Mouse (Mus musculus): ENCODE measurements around the gene Adipor2.

Adipor2 gene

GRCm38 (mm10) chr6:119338121-119338912 lies 79.2 kb downstream of the Adipor2 start:
- DNase-seq: no peak

GRCm38 (mm10) chr6:119337287-119337686 lies 80.2 kb downstream of the Adipor2 start:
- no peak for DNase-seq

DNA sequence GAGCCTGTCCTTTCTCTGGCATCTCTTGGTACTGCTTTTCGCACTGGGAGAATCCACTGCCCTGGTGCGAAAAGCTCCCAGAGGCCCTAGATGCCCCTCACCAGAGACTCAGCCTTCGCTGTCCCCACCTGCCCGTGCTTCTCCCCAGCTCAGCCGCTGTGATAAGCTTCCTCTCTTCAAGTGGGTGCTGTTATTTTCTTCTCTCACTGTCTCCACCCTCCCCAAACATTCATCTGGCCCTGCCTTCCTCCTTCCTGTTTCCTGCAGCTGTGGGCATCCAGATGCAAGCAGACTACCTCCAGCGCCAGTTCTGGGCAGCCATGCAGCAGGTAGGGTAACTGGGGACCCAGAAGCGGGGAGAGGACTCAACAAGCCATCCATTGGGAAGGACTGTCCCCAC lies 81.4 kb downstream of the Adipor2 start:
- peak; percentile 73 for DNase-seq

GRCm38 (mm10) chr6:119333831-119334230 lies 83.7 kb downstream of the Adipor2 start:
- no peak for DNase-seq

- no peak for DNase-seq
Observed at GRCm38 (mm10) chr6:119333202-119333601, 84.3 kb downstream of the Adipor2 start.

GRCm38 (mm10) chr6:119332111-119332510 lies 85.4 kb downstream of the Adipor2 start:
- peak; percentile 52 for DNase-seq

- DNase-seq: peak; percentile 85
Observed at GRCm38 (mm10) chr6:119330506-119330905, 87.0 kb downstream of the Adipor2 start, which contains the start of gene Lrtm2. Gene Lrtm2, minus strand, starts transcription at chr6:119330766.

DNA sequence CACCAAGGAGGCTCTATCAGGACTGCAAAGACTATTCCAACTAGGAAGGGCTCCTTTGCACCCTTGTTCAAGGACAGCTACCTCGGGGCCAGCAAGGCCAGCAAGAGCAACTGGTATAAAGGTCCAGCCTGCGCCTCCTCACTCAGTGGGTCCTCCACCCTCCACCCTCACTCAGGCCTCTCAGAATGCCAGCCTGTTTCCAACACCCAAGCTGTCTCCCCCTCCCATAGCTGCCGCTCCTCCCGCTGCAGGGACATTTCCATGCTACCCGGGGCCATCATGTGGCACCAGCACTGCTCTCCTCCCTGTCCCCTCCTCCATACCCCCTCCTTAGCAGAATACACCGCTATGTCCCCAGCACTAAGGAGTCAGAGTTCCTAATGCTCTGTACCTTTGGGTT lies 87.6 kb downstream of the Adipor2 start:
- no peak for DNase-seq

GRCm38 (mm10) chr6:119329215-119329714 lies 88.2 kb downstream of the Adipor2 start:
- DNase-seq: no peak

DNA sequence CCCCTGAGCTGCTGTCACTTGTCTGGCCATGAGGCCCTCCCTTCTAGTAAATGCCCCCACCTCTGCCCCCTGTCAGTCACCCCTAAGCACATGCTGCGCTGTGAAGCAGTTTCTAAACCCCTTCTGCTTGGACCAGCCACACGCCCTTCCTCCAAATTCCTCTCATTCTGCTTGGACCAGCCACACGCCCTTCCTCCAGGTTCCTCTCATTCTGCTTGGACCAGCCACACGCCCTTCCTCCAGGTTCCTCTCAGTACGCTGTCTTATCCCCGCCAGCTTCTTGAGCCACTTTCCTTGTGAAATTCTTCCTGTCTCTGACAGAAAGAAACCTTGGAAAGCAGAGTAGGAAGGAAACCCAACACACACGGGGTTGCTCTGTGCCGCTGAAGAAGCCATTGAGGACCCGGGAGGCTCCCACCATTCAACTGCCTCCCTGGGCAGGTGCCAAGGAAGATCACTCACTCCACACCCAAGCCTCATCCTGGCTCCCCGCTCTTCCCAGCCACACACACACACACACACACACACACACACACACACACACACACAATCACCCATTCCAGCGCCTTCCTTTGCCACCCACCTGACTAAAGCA lies 88.9 kb downstream of the Adipor2 start:
- DNase-seq: no peak

GRCm38 (mm10) chr6:119326541-119326940 lies 91.0 kb downstream of the Adipor2 start:
- no peak for DNase-seq

DNA sequence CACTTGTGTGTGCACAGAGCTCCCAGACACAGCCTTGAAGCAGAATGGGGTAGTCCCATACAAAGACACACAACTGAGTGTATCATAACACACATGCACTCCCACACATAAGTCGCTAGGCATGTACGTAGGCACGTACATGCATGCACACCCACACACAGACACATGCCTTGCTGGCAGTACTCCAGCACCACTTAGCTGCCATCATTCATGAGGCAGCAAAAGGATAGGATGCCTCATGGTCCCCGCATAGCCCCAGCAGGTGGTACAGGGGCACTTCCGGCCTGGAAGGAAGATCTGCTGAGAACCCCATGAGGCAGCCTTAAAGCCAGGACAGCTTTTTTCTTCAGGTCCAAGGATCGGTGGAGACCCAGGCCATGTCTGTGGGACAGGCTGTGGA lies 91.5 kb downstream of the Adipor2 start:
- DNase-seq: no peak

DNA sequence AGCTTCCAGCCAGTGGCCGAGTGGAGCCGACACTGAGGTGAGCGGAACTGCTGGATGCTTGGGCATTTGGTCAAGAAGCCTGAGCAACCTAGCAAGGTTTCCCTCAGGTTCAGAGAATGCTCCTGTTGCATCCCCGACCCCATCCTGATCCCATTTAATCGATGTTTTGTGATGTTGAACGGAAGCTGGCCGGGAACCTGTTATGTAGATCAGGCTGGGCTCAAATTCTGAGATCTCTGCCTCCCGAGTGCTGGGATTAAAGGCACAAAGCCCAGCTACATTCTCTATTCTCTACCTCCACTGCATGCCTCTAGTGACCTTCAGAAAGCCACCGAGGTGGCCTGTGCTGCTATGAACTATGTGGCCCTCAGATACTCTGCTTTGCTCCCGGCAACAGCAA lies 92.7 kb downstream of the Adipor2 start:
- no peak for DNase-seq

GRCm38 (mm10) chr6:119321752-119322151 lies 95.8 kb downstream of the Adipor2 start:
- no peak for DNase-seq

- no peak for DNase-seq
Observed at GRCm38 (mm10) chr6:119320481-119320880, 97.0 kb downstream of the Adipor2 start.

GRCm38 (mm10) chr6:119319358-119319757 lies 98.1 kb downstream of the Adipor2 start:
- DNase-seq: peak; percentile 49

DNA sequence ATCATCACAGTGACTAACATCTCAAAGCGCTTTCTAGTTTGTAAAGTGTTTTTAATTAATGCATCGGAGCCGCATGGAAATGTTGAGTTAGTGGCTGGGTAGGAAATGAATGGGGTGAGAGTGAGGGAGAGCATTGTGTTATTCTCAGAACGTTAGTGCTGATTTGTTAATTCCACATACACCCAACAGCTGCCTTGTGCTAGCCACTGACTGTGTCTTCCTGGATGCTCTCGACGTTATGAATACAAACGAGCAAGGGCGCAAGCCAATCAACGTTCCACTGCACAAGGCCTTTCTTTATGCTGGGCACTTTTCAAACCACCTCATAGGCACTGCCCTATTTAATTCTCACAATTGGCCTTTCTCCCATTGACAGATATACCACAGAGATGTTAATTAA lies 98.8 kb downstream of the Adipor2 start:
- DNase-seq: no peak

DNA sequence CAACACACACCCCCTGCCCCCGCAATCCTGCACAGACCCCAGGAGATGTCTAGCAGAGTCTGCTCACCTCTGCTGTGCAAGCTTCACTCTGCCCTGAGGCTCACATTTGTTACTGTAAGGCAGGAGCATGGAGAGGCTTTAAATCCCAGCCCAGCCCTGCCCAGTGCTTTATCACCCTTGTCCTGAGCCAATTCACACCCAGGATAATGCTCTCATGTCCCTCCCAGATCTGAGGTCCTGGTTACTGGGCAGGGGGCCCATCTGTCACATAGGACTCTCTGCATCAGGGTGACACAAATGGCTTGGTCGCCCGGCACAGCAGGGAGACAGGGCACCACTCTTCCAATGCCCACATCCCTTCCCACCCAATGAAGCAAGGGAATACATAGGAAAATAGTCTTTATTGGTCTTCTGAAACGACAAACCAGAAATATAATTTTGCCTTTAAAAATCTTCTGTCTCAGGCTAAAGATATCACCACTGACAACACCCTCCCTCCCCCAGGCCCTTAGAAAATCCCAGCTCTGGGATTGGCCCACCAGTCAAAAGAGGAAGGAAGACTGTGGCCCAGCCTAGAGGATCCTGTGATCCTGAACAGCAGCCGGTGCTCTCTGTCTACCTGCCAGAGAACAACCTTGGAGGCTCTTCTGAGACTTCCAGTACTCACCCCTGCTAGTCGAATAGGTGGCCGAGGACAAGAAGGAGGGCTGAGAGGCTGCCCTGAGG lies 102.6 kb downstream of the Adipor2 start:
- no peak for DNase-seq

DNA sequence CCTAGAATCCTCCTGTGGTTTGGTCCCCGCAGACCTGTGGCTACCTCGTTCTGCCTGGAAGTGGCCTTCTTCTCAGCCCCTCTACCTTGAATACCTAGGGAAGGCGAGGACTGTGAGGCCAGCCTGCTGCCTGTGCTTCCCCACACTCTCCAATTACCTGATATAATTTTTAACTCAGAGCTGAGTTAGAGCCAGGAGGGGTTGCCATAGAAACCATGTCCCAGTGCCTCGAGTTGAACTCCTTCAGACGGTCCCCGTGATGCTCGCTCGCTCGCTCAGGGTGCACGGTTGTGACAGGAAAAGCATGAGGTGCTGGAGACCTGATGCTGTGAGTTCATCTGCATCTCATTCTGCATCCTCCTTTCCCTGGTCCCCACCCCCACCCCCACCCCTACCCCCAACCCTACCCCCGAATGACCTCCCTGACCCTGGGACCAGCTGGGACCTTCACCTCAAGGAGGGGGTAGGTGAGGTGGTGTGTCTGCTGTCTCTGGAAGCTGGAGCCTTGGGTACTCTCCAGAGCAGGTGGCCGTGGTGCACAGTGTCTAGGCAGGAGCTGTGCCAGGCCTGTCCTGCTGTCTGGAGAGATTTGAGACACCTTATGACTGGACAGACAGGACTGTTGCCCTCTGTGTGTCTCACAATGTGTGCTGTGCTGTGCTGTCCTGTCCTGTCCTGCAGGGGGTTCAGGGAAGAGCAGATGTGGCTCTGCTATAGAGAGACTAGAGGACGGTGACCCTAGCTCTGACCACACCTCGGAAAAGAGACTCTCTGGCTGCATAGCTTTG lies 103.7 kb downstream of the Adipor2 start:
- DNase-seq: no peak

DNA sequence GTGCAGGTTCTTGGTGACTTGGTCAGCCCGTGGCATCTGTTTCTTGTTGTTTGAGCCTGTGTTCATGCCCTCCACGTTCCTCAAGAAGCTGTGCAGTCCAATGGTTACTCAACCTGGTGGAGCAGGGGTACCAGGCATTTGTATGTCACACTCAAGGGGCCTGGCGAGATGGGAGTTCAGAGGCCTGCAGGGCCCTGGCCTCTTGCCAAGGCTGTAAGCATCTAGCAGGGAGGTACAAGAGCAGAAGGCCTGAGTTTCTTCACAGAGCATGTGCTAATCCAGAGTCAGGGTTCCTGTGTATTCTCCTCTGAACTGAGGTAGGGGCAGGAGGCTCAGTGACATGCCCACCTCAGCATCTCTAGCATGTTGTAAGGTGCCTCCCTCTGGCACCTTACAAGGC lies 104.4 kb downstream of the Adipor2 start:
- no peak for DNase-seq

- no peak for DNase-seq
Observed at GRCm38 (mm10) chr6:119312381-119312780, 105.1 kb downstream of the Adipor2 start.

DNA sequence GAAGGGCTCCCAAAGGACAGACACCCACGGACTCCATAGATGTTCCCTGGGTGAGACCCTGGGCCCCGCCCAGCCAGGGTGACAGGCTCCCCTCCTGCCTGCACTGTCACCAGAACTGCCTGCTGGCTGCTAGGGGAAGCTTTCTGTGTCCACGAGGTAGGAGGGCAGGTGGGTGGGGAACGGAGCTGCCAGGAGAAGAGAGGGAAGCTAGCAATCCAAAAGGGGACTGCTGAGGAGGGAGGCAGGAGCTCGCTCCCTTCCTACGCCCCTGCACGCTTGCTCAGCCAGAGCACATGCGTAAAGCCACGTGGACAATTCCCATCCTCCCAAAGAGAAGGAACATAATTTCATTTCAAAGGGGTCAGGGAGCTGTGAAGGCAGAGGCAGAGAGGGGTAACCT lies 107.3 kb downstream of the Adipor2 start:
- no peak for DNase-seq

DNA sequence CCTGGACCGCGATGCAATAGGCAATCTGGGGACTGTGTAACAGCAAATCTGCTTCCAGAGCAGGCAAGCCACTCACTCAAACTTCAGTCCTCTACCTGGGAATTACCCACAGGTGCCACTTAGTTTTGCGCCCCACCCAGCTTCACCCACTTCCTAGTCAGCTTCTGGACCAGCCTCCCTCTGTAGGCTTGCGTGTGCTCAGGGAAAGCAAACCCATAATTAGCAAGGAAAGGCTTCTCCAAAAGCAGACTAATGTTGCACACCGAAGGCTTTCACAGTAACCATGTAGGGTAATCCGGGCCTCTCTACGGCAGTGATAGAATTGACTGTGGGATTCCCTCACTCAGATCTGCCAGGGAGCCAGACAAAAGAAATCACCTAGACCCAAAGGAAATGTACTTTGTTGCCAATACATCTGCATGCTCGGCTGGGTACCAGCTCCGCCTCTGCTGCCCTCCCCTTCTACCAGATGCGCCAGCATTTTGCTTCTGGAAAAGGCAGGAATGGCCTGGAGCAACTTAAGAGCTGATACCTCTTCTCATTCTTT lies 109.6 kb downstream of the Adipor2 start:
- no peak for DNase-seq

All from thymus, postnatal 4 days (tissue).